Mouse (Mus musculus): ENCODE data around the gene Igf2bp2.

DNA sequence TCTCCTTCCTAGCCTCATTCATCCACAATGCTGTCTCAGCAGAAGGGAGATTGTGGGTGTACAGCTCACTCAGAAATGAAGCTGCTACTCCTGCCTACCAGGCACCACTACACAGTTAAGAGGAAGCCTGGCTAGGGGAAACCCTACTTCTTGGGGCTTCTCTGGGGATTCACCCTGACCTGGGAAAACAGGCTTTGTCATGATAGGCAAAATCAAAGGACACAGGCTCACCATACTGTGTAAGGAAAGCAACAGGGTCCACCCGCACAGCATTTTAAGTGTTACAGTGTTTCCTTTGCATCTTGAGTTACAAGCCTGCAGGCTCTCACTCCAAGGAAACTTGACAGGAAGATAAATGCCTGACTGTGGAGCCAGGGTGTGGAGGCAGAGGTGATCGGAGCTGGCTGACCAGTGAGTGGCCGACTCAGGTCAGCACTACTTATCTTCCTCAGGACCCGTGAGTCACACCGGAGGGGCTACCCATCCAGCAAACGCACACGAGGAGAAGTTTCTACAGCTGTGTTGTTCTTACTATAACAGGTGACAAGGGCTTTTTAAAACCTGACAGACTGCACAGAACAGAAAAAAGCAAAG lies 38.7 kb downstream of the Igf2bp2 start:
- TF ChIP-seq CTCF (IDR thresholded peaks at IDR 0.05; ENCODE audit: borderline replicate concordance, insufficient read depth, low read length) (no peak), POLR2A (IDR thresholded peaks at IDR 0.05; ENCODE audit: low read depth, low read length) (no peak)

All from embryonic fibroblast, embryonic 13.5 days (primary cell).